Mouse (Mus musculus) embryo, embryonic 9.5 days (tissue): ENCODE measurements around the gene Batf2.
A peak's percentile ranks its signal among the peaks of the same experiment; 100 is the strongest.
"Not testable (repeated sequence)": the region's sequence is repeated elsewhere in the genome, so short reads cannot be mapped to it uniquely, and the experiment has no call there.

Experiments used
- DNase-seq: peaks from one replicate; pipeline ENCODE4 v3.0.0-alpha.2; 2017; ENCODE audit errors: extremely low spot score

The Batf2 gene

GRCm38 (mm10) chr19:6132171-6132827, 8.5 kb upstream of the Batf2 start:
- no peak for DNase-seq

- DNase-seq, result not testable (repeated sequence)
Measured at GRCm38 (mm10) chr19:6133197-6133596, 7.6 kb upstream of the Batf2 start.

DNA sequence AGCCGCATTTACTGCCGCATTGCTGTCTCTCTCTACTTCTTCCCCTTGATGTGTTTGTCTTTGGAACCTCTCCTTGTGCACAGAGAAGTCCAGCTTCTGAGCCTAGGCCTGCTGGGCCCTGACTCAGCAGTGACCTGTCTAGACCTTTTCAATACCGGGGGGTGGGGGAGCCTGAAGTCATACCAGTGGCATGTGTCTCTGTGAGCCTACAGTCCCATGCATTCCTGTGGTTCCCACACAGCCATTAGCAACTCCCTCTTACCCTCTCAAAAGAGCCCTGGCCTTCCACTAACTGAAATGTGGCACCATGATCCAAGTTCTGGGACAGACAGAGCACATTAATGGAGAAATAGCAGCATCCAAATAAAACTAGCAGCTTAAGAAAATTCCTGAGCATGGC, 4.4 kb upstream of the Batf2 start:
- DNase-seq, result no peak

- DNase-seq, result no peak
Measured at GRCm38 (mm10) chr19:6139701-6140100, 1.1 kb upstream of the Batf2 start.

DNA sequence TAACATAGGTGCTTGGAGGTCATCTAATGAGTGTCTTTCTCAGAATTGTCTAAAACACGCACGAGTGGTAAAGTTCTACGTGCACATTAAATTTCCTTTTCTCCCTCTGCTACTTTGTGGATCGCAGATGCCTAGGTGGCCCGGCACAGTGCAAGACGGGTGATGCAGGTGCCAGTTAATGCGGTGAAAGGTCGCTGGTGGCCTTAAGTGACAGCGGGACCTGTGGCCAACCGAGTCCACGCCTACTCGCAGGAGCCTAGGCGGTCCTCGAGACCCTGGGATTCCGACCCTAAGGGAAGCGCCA, 457 bp upstream of the Batf2 start:
- DNase-seq, result no peak

GRCm38 (mm10) chr19:6141394-6141749, 589 bp downstream of the Batf2 start, which contains the start of gene Arl2:
Arl2 (minus strand) TSS chr19:6141548.
- DNase-seq, result peak; percentile 92

DNA sequence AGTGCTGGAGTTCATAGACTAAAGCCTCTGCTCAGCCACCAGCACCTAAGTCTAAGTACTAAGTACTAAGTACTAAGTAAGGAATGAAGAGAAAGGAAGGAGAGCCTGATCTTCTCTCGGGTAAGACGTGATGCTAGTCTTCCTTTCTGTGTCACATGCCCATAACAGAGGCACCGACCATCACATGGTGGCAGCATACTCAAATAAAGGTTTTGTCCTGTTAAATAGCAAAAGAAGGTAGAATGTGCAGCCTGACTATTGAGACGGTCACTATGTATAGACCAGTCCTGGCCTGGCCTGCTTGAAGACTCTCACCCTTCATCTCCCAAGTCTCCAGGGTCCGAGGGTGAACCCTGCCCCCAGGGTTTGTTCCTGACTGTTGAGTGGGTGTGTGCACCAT, 4.1 kb downstream of the Batf2 start:
- no peak for DNase-seq

DNA sequence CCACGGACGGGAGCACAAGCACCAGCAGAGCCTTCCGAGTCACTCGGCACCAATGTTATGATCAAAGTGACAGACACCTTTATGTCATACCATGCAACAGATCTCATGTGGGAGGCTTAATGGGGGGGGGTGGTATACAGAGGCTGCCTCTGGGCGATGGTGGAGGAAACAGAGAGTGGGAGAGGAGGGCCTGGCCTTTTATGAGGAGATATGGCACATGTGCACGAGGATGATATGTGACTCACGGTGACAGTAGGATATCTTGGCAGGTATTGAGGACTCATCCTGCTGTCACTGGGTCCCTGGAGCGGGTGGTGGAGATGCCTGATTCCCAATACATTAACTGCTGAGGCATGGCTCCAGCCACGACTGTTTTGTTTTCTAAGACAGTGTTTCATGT, 14.4 kb downstream of the Batf2 start:
- DNase-seq, result no peak

DNA sequence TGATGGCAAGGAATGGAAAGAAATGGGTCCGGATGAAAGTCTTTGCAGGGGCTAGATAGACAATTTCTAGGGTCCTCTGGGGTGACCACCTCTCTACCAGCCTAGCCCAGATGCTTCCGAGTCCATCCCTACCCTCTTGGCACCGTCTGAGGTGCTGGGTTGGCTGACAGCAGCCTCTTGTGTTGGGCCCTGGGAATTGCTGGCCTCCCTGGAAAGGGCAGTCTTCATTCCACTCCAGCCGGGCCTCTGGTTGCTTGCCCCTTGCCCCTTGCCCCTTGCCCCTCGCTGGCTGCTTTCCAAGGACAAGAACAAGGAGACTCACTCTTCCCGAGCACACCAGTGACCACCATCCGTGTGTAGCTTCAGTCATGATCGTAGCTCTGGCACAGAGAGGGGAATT, 15.6 kb downstream of the Batf2 start:
- no peak for DNase-seq

DNA sequence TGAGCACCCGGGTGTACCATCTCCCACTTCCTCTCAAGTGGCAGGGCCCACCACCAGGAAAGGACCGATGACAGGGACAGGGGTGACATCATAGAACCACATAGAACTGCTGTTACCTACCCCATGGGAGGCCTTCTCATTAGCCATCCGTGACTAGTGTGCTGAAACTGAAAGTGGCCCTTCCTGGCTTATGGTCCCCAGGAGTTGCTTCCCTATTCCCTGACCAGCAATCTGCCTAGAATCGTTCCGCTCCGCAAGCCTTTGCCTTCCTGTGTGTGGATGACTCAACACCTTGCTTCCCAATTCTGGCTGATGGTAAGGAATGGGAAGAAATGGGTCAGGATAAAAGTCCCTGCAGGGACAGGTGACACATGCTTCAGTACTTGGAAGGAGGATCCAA, 16.4 kb downstream of the Batf2 start:
- no peak for DNase-seq

DNA sequence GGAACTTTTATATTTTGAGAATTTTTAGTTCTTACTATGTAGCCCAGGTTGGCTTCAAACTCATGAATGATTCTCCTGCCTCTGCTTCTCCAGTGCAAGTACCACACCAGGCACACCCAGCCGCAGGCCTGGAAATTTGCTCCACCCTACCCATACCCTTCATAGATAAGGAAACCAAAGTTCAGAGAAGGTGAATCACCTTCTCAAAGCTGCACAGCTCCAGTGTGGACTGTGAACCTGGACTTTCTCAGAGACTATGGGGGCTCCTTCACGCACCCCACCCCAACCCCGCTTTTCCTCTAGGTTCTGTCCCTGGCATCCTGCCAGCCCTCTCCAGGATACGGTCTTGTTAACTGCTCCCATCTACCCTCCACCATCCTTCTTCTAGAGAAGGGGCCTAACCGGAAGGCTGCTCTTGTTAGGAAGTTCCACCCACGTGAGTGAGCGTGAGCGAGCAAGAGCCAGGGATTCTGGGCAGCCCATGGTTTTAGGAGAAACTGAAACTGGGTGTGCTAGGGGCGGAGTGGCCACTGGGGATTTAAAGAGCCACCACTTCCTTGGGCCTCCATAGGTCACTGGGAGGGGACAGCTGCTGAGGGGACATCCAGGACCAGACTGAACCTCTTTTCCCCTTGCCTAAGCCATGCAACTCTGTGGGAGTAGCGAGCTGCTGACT, 23.2 kb downstream of the Batf2 start:
- no peak for DNase-seq

GRCm38 (mm10) chr19:6166750-6167149, 26.0 kb downstream of the Batf2 start:
- DNase-seq, result no peak

GRCm38 (mm10) chr19:6171215-6171614, 30.4 kb downstream of the Batf2 start:
- DNase-seq, result no peak

- DNase-seq, result no peak
Measured at GRCm38 (mm10) chr19:6174771-6175170, 34.0 kb downstream of the Batf2 start.

GRCm38 (mm10) chr19:6178775-6179174, 38.0 kb downstream of the Batf2 start:
- DNase-seq, result no peak

- peak; percentile 34 for DNase-seq
Measured at GRCm38 (mm10) chr19:6181629-6182028, 40.8 kb downstream of the Batf2 start.

GRCm38 (mm10) chr19:6182534-6182933, 41.8 kb downstream of the Batf2 start:
- DNase-seq, result no peak

DNA sequence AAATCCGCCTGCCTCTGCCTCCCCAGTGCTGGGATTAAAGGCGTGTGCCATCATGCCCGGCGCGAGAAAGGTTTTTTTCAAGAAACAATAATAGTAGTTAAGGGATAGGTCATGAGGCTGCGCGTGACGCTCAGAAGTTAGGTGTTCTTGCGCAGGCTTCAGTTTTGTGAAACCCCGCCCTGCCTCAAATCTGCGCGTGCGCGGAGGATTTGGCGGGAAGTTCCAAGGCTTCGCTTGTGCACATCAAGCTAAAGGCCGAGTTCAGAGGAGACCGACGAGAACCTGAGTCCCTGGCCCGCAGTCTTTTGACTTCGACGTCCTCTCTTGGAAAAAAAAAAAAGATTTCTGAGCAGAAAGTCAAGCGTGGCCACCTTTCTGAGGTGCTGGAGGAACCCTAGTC, 43.3 kb downstream of the Batf2 start, which contains the start of gene Majin:
TSS of gene Majin (plus strand) at position 258 of the 400 bp plus-strand sequence.
- DNase-seq, result no peak

DNA sequence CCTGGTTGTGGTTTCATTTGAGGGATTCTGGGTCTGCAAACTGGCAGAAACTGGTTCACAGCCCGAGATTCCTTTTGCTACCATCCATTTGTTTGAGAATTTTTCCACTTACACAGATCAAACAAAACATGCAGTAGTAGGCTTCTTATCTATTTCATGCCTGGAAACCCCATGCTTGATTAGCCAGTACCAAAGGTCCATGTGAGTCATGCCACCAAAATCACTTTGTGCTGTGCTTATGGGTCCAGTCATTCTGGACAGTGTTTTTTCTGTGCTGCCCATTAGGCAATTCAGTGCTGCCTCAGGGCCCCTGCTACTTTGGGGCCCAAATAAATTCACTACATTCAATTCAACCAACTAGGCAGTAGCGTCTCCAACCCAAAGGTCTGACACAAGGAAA, 63.5 kb downstream of the Batf2 start:
- DNase-seq, result no peak

DNA sequence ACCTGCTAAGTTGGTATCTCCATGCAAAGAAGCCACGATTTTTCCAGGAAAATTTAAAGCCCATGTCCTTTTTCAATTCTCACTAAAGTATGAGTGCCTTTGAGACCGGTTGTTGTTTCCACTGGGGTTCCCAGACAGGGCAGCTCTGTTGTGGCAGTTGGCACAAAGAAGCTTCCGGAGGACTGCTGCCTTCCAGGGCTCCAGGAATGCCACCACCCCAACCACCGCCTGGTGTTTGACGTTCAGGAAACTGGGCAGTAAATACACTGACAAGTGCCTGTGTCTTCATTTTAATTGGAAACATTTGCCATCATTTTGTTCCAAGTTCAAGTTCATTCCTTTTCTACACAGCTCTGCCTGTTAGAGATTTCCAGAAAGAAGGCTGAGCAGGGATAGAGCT, 65.9 kb downstream of the Batf2 start:
- DNase-seq, result no peak

DNA sequence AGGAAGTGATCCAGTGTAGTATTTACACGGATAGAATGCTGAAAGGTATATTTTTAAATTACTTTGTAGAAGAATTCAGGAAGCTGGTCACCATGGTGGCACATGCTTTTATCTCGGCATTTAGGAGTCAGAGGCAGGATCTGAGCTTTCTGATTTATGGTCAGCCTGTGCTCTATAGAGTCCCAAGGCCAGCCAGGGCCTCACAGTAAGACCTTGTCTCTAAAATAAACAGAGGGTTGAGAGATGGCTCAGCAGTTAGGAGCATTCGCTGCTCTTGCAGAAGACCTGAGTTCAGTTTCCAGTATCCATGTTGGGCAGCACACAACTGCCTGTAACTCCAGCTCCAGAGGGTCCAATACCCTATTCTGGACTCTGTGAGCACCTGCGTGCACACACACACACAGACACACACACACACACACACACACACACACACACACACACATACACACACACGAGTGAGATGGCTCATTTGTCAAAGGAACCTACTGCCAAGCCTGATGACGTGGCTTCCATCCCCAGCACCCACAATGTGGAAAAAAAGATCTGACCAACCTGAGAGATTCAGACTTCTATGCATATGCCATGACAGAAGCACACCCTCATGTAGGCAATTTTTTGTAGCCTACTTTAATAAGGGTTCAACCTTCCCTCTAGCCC, 75.4 kb downstream of the Batf2 start:
- DNase-seq, result no peak

DNA sequence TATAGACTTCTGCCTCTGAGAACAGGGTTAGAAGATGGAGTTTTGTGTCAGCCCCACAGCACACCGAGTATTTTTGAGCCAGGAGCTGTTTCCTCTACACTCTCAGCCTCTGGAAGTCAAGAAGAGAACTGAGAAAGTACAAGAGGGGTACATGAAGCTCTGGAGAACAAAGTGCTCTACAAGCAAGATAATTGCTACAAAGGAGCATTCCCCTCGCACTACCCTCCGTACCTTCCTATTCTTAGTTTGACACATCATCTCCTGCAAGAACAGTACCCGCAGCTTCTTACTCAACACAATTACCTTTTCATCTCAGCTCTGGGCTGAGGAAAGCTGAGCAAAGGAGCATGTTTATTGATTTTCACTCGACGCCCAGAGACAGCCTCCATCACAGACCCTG, 77.8 kb downstream of the Batf2 start:
- DNase-seq, result no peak
